Mouse (Mus musculus): ENCODE measurements around the gene Slc48a1. TPM values are rescaled to one million over a fixed set of nuclear protein-coding genes. Genes with fewer than 3 reads are reported as not detected.

Slc48a1 gene
- polyA plus RNA-seq, 1 experiment from 2014 or later, result 76.0 TPM

GRCm38 (mm10) chr15:97748964-97749363, 29.4 kb upstream of the Slc48a1 start:
- Histone ChIP-seq H3K4me3 (ENCODE audit: low read length) (peak overlapping the region; percentile 26; the same call in 1 of the 2 replicates), H3K9ac (ENCODE audit: low read length) (peak overlapping the region; percentile 48; the same call in 1 of the 2 replicates), H3K4me1 (ENCODE audit: control insufficient read depth, insufficient read depth, low read length) (peaks cover 38% of the 10 kb centered on the region), H3K36me3 (ENCODE audit: control insufficient read depth, insufficient read depth) (no peaks in the 10 kb centered on the region), H3K27ac (ENCODE audit: low read length) (peak overlapping the region; percentile 76), H3K4me2 (ENCODE audit: low read depth, low read length) (peak overlapping the region; percentile 29), H3K27me3 (ENCODE audit: control insufficient read depth, insufficient read depth, low read length) (no peaks in the 10 kb centered on the region), H3K9me3 (replicated peaks; ENCODE audit: control insufficient read depth, low read length) (no peaks in the 10 kb centered on the region)
- ATAC-seq (replicated peaks; ENCODE audit: extremely low read depth, insufficient read depth, low FRiP score), result no peak
- WGBS, result 87% methylated on average over 4 of the region's 4 CpGs

GRCm38 (mm10) chr15:97749397-97749796, 28.9 kb upstream of the Slc48a1 start:
- H3K27ac ChIP-seq (ENCODE audit: low read length), result no peak overlapping the region
- H3K9ac ChIP-seq (ENCODE audit: low read length), result peak overlapping the region; percentile 44; the same call in 1 of the 2 replicates
- no peaks in the 10 kb centered on the region for H3K9me3 ChIP-seq (replicated peaks; ENCODE audit: control insufficient read depth, low read length)
- peak overlapping the region; percentile 12; the same call in 1 of the 2 replicates for H3K4me3 ChIP-seq (ENCODE audit: low read length)
- peak overlapping the region; percentile 28 for H3K4me2 ChIP-seq (ENCODE audit: low read depth, low read length)
- no peak for ATAC-seq (replicated peaks; ENCODE audit: extremely low read depth, insufficient read depth, low FRiP score)
- no peaks in the 10 kb centered on the region for H3K36me3 ChIP-seq (ENCODE audit: control insufficient read depth, insufficient read depth)
- peaks cover 42% of the 10 kb centered on the region for H3K4me1 ChIP-seq (ENCODE audit: control insufficient read depth, insufficient read depth, low read length)
- H3K27me3 ChIP-seq (ENCODE audit: control insufficient read depth, insufficient read depth, low read length), result no peaks in the 10 kb centered on the region
- 87% methylated on average over 9 of the region's 9 CpGs for WGBS

GRCm38 (mm10) chr15:97749841-97750240, 28.5 kb upstream of the Slc48a1 start:
- Histone ChIP-seq H3K4me3 (ENCODE audit: low read length) (peak overlapping the region; percentile 20; the same call in 1 of the 2 replicates), H3K27ac (ENCODE audit: low read length) (peak overlapping the region; percentile 78), H3K4me2 (ENCODE audit: low read depth, low read length) (peak overlapping the region; percentile 25), H3K27me3 (ENCODE audit: control insufficient read depth, insufficient read depth, low read length) (no peaks in the 10 kb centered on the region), H3K9me3 (replicated peaks; ENCODE audit: control insufficient read depth, low read length) (no peaks in the 10 kb centered on the region), H3K9ac (ENCODE audit: low read length) (peak overlapping the region; percentile 44), H3K4me1 (ENCODE audit: control insufficient read depth, insufficient read depth, low read length) (peaks cover 46% of the 10 kb centered on the region), H3K36me3 (ENCODE audit: control insufficient read depth, insufficient read depth) (no peaks in the 10 kb centered on the region)
- 80% methylated on average over 13 of the region's 13 CpGs for WGBS
- no peak for ATAC-seq (replicated peaks; ENCODE audit: extremely low read depth, insufficient read depth, low FRiP score)

- H3K27me3 ChIP-seq (ENCODE audit: control insufficient read depth, insufficient read depth, low read length), result no peaks in the 10 kb centered on the region
- H3K4me1 ChIP-seq (ENCODE audit: control insufficient read depth, insufficient read depth, low read length), result peaks cover 46% of the 10 kb centered on the region
- peak overlapping the region; percentile 44; the same call in 1 of the 2 replicates for H3K9ac ChIP-seq (ENCODE audit: low read length)
- ATAC-seq (replicated peaks; ENCODE audit: extremely low read depth, insufficient read depth, low FRiP score), result peak; percentile 83
- no peaks in the 10 kb centered on the region for H3K36me3 ChIP-seq (ENCODE audit: control insufficient read depth, insufficient read depth)
- peak overlapping the region; percentile 78 for H3K27ac ChIP-seq (ENCODE audit: low read length)
- 4% methylated on average over 12 of the region's 12 CpGs for WGBS
- H3K4me2 ChIP-seq (ENCODE audit: low read depth, low read length), result peak overlapping the region; percentile 25; the same call in 1 of the 2 replicates
- no peaks in the 10 kb centered on the region for H3K9me3 ChIP-seq (replicated peaks; ENCODE audit: control insufficient read depth, low read length)
- H3K4me3 ChIP-seq (ENCODE audit: low read length), result no peak overlapping the region
Observed at GRCm38 (mm10) chr15:97750697-97751096, 27.6 kb upstream of the Slc48a1 start.

- WGBS, result 45% methylated on average over 2 of the region's 2 CpGs
- no peak for ATAC-seq (replicated peaks; ENCODE audit: extremely low read depth, insufficient read depth, low FRiP score)
- Histone ChIP-seq H3K27me3 (ENCODE audit: control insufficient read depth, insufficient read depth, low read length) (no peaks in the 10 kb centered on the region), H3K36me3 (ENCODE audit: control insufficient read depth, insufficient read depth) (no peaks in the 10 kb centered on the region), H3K4me1 (ENCODE audit: control insufficient read depth, insufficient read depth, low read length) (peaks cover 46% of the 10 kb centered on the region), H3K9ac (ENCODE audit: low read length) (no peak overlapping the region), H3K9me3 (replicated peaks; ENCODE audit: control insufficient read depth, low read length) (no peaks in the 10 kb centered on the region), H3K4me3 (ENCODE audit: low read length) (no peak overlapping the region), H3K27ac (ENCODE audit: low read length) (no peak overlapping the region), H3K4me2 (ENCODE audit: low read depth, low read length) (no peak overlapping the region)
Observed at GRCm38 (mm10) chr15:97751676-97752075, 26.6 kb upstream of the Slc48a1 start.

GRCm38 (mm10) chr15:97752491-97752890, 25.8 kb upstream of the Slc48a1 start:
- no peak overlapping the region for H3K27ac ChIP-seq (ENCODE audit: low read length)
- WGBS, result 89% methylated on average over 5 of the region's 5 CpGs
- ATAC-seq (replicated peaks; ENCODE audit: extremely low read depth, insufficient read depth, low FRiP score), result no peak
- no peak overlapping the region for H3K4me3 ChIP-seq (ENCODE audit: low read length)
- no peak overlapping the region for H3K9ac ChIP-seq (ENCODE audit: low read length)
- H3K27me3 ChIP-seq (ENCODE audit: control insufficient read depth, insufficient read depth, low read length), result no peaks in the 10 kb centered on the region
- H3K4me2 ChIP-seq (ENCODE audit: low read depth, low read length), result no peak overlapping the region
- peaks cover 46% of the 10 kb centered on the region for H3K4me1 ChIP-seq (ENCODE audit: control insufficient read depth, insufficient read depth, low read length)
- no peaks in the 10 kb centered on the region; the same call in 1 of the 2 replicates for H3K36me3 ChIP-seq (ENCODE audit: control insufficient read depth, insufficient read depth)
- H3K9me3 ChIP-seq (replicated peaks; ENCODE audit: control insufficient read depth, low read length), result no peaks in the 10 kb centered on the region

GRCm38 (mm10) chr15:97754476-97754875, 23.8 kb upstream of the Slc48a1 start:
- no peak overlapping the region for H3K4me3 ChIP-seq (ENCODE audit: low read length)
- H3K36me3 ChIP-seq (ENCODE audit: control insufficient read depth, insufficient read depth), result no peaks in the 10 kb centered on the region; the same call in 1 of the 2 replicates
- no peaks in the 10 kb centered on the region for H3K9me3 ChIP-seq (replicated peaks; ENCODE audit: control insufficient read depth, low read length)
- no peak overlapping the region for H3K4me2 ChIP-seq (ENCODE audit: low read depth, low read length)
- 34% methylated on average over 6 of the region's 6 CpGs for WGBS
- no peak for ATAC-seq (replicated peaks; ENCODE audit: extremely low read depth, insufficient read depth, low FRiP score)
- H3K27me3 ChIP-seq (ENCODE audit: control insufficient read depth, insufficient read depth, low read length), result no peaks in the 10 kb centered on the region
- peaks cover 33% of the 10 kb centered on the region for H3K4me1 ChIP-seq (ENCODE audit: control insufficient read depth, insufficient read depth, low read length)
- H3K9ac ChIP-seq (ENCODE audit: low read length), result peak overlapping the region; percentile 23; the same call in 1 of the 2 replicates
- no peak overlapping the region; the same call in 1 of the 2 replicates for H3K27ac ChIP-seq (ENCODE audit: low read length)

- ATAC-seq (replicated peaks; ENCODE audit: extremely low read depth, insufficient read depth, low FRiP score), result no peak
- 41% methylated on average over 8 of the region's 8 CpGs for WGBS
- H3K9ac ChIP-seq (ENCODE audit: low read length), result no peak overlapping the region
Observed at GRCm38 (mm10) chr15:97755361-97755760, 23.0 kb upstream of the Slc48a1 start.

GRCm38 (mm10) chr15:97760006-97760405, 18.3 kb upstream of the Slc48a1 start:
- no peaks in the 10 kb centered on the region; the same call in 1 of the 2 replicates for H3K36me3 ChIP-seq (ENCODE audit: control insufficient read depth, insufficient read depth)
- WGBS, result 84% methylated on average over 9 of the region's 9 CpGs
- no peak for ATAC-seq (replicated peaks; ENCODE audit: extremely low read depth, insufficient read depth, low FRiP score)

More at GRCm38 (mm10) chr15:97755361-97755760, 23.0 kb upstream of the Slc48a1 start:
- Histone ChIP-seq H3K9me3 (replicated peaks; ENCODE audit: control insufficient read depth, low read length) (no peaks in the 10 kb centered on the region), H3K4me2 (ENCODE audit: low read depth, low read length) (no peak overlapping the region), H3K27ac (ENCODE audit: low read length) (no peak overlapping the region), H3K36me3 (ENCODE audit: control insufficient read depth, insufficient read depth) (no peaks in the 10 kb centered on the region; the same call in 1 of the 2 replicates), H3K4me3 (ENCODE audit: low read length) (no peak overlapping the region), H3K4me1 (ENCODE audit: control insufficient read depth, insufficient read depth, low read length) (peaks cover 25% of the 10 kb centered on the region), H3K27me3 (ENCODE audit: control insufficient read depth, insufficient read depth, low read length) (no peaks in the 10 kb centered on the region)

More at GRCm38 (mm10) chr15:97760006-97760405, 18.3 kb upstream of the Slc48a1 start:
- Histone ChIP-seq H3K9ac (ENCODE audit: low read length) (no peak overlapping the region), H3K4me1 (ENCODE audit: control insufficient read depth, insufficient read depth, low read length) (peaks cover 10% of the 10 kb centered on the region), H3K9me3 (replicated peaks; ENCODE audit: control insufficient read depth, low read length) (no peaks in the 10 kb centered on the region), H3K4me2 (ENCODE audit: low read depth, low read length) (no peak overlapping the region), H3K27me3 (ENCODE audit: control insufficient read depth, insufficient read depth, low read length) (no peaks in the 10 kb centered on the region), H3K27ac (ENCODE audit: low read length) (no peak overlapping the region), H3K4me3 (ENCODE audit: low read length) (no peak overlapping the region)
